Mouse (Mus musculus) limb, embryonic 14.5 days (tissue): Measurements from ENCODE around the gene Fbxw20. TPM values are rescaled to one million over a fixed set of nuclear protein-coding genes. Genes with fewer than 3 reads are reported as not detected.

Experiments
- ATAC-seq: fragments of 200-750 bp; cut with Nextera tagmentation; 2 replicates; pipeline ENCODE4 v1.8.0; 2017; ENCODE audit warnings: low read depth, moderate number of reproducible peaks, moderate TSS enrichment; ENCODE audit not compliant: low FRiP score
- DNase-seq: peaks from one replicate; pipeline ENCODE4 v3.0.0-alpha.2; 2015; ENCODE audit warnings: low spot score
- H3K27ac ChIP-seq: fragments of 300-500 bp; sonication (generic); replicated peaks from 2 replicates; pipeline ENCODE4 v1.5.1; 2014; ENCODE audit warnings: low read depth, mild to moderate bottlenecking, low read length, moderate library complexity, mixed read lengths
- H3K27me3 ChIP-seq: fragments of 300-500 bp; sonication (generic); 2 replicates; pipeline ENCODE4 v1.6.1; 2014; ENCODE audit warnings: low read length, mixed read lengths; ENCODE audit not compliant: control insufficient read depth, insufficient read depth
- H3K36me3 ChIP-seq: fragments of 300-500 bp; sonication (generic); 2 replicates; pipeline ENCODE4 v1.6.1; 2014; ENCODE audit warnings: mild to moderate bottlenecking, low read length, moderate library complexity, mixed read lengths; ENCODE audit not compliant: control insufficient read depth, insufficient read depth
- H3K4me1 ChIP-seq: fragments of 300-500 bp; sonication (generic); 2 replicates; pipeline ENCODE4 v1.6.1; 2014; ENCODE audit warnings: antibody characterized with exemption, low read length, mixed read lengths; ENCODE audit not compliant: control insufficient read depth, insufficient read depth
- H3K4me2 ChIP-seq: fragments of 300-500 bp; sonication (generic); replicated peaks from 2 replicates; pipeline ENCODE4 v1.6.1; 2014; ENCODE audit warnings: low read depth, mild to moderate bottlenecking, low read length, moderate library complexity; ENCODE audit not compliant: severe bottlenecking
- H3K4me3 ChIP-seq: fragments of 300-500 bp; sonication (generic); replicated peaks from 2 replicates; pipeline ENCODE4 v1.5.1; 2014; ENCODE audit warnings: low read length
- H3K9ac ChIP-seq: fragments of 300-500 bp; sonication (generic); 2 replicates; pipeline ENCODE4 v1.6.1; 2014; ENCODE audit warnings: mild to moderate bottlenecking, low read depth, low read length, moderate library complexity; ENCODE audit not compliant: severe bottlenecking
- H3K9me3 ChIP-seq: fragments of 300-500 bp; sonication (generic); 2 replicates; pipeline ENCODE4 v1.6.1; 2016; ENCODE audit warnings: low read length; ENCODE audit not compliant: control insufficient read depth
- POLR2A ChIP-seq: fragments of 200-500 bp; IDR thresholded peaks from 2 replicates; pipeline ENCODE4 v1.8.0; 2012; ENCODE audit warnings: inconsistent platforms, mild to moderate bottlenecking, moderate library complexity, borderline replicate concordance; ENCODE audit not compliant: insufficient read depth, insufficient read length; ENCODE audit errors: extremely low read depth
- WGBS: fragments of 180-500 bp; shearing (Covaris S2); extraction: QIAGEN DNeasy Blood & Tissue Kit; methylation state at CpG from one replicate; pipeline ENCODE4 v1.1.7; 2014; 5-methylcytosine and 5-hydroxymethylcytosine counted together
- polyA plus RNA-seq, 2 experiments: library from polyadenylated mRNA; depleted of rRNA in 1 of 2; stranded (reverse) in 1 of 2; unstranded in 1 of 2; fragments of >200 nt; fragmentation: Nextera tagmentation in 1 of 2; extraction: Ambion mirVana in 1 of 2; gene quantifications; 2 replicates each; pipeline versions ENCODE4 v1.2.1 to v1.2.3; 2012 to 2014

The Fbxw20 gene
- polyA plus RNA-seq, 2 experiments = not detected

- WGBS = 81% methylated on average over 1 of the region's 1 CpGs
- H3K27ac ChIP-seq = no peak overlapping the region
- ATAC-seq (no peak), DNase-seq (no peak)
- H3K36me3 ChIP-seq = no peaks in the 10 kb centered on the region
- H3K4me2 ChIP-seq = no peak overlapping the region
- no peaks in the 10 kb centered on the region for H3K4me1 ChIP-seq
- H3K9me3 ChIP-seq = 0 out of 2 replicates have a peak, but pooled peaks cover 4% of the 10 kb centered on the region
- no peak overlapping the region for H3K4me3 ChIP-seq
- TF ChIP-seq POLR2A = no peak
- no peak overlapping the region for H3K9ac ChIP-seq
- no peaks in the 10 kb centered on the region for H3K27me3 ChIP-seq
Measured at GRCm38 (mm10) chr9:109177208-109177607, 57.3 kb downstream of the Fbxw20 start.

- H3K27ac ChIP-seq = no peak overlapping the region
- H3K4me3 ChIP-seq = no peak overlapping the region
- WGBS = 88% methylated on average over 1 of the region's 1 CpGs
- H3K9me3 ChIP-seq = 0 out of 2 replicates have a peak, but pooled peaks cover 4% of the 10 kb centered on the region
- no peak overlapping the region for H3K9ac ChIP-seq
- DNase-seq = no peak
- H3K4me1 ChIP-seq = no peaks in the 10 kb centered on the region
- no peak overlapping the region for H3K4me2 ChIP-seq
- H3K36me3 ChIP-seq = no peaks in the 10 kb centered on the region
- no peaks in the 10 kb centered on the region for H3K27me3 ChIP-seq
- no peak for ATAC-seq
- no peak for TF ChIP-seq POLR2A
Measured at GRCm38 (mm10) chr9:109176301-109176700, 58.3 kb downstream of the Fbxw20 start.

Other genes starting within 250 kb of the Fbxw20 start
- 6.2 and 6.5 TPM in 2 replicates for gene Ucn2, start 248.7 kb downstream of the Fbxw20 start, polyA plus RNA-seq (2012; rRNA removed)
- gene Ucn2, start 248.7 kb downstream of the Fbxw20 start, polyA plus RNA-seq (2014; fragmentation: Nextera tagmentation; extraction: Ambion mirVana) = 1.0 and 1.5 TPM in 2 replicates
- 14.5 and 19.6 TPM in 2 replicates for gene Pfkfb4, start 243.0 kb downstream of the Fbxw20 start, polyA plus RNA-seq (2012; rRNA removed)
- 9.1 and 9.4 TPM in 2 replicates for gene Pfkfb4, start 243.0 kb downstream of the Fbxw20 start, polyA plus RNA-seq (2014; fragmentation: Nextera tagmentation; extraction: Ambion mirVana)
- gene Shisa5, start 196.2 kb downstream of the Fbxw20 start, polyA plus RNA-seq (2012; rRNA removed) = 150 and 245 TPM in 2 replicates
- gene Shisa5, start 196.2 kb downstream of the Fbxw20 start, polyA plus RNA-seq (2014; fragmentation: Nextera tagmentation; extraction: Ambion mirVana) = 82.4 and 86.7 TPM in 2 replicates
- 33.5 and 50.8 TPM in 2 replicates for gene Trex1, start 175.0 kb downstream of the Fbxw20 start, polyA plus RNA-seq (2012; rRNA removed)
- 12.5 and 13.7 TPM in 2 replicates for gene Trex1, start 175.0 kb downstream of the Fbxw20 start, polyA plus RNA-seq (2014; fragmentation: Nextera tagmentation; extraction: Ambion mirVana)
- gene Atrip, start 160.6 kb downstream of the Fbxw20 start, polyA plus RNA-seq (2012; rRNA removed) = 30.5 and 40.3 TPM in 2 replicates
- gene Atrip, start 160.6 kb downstream of the Fbxw20 start, polyA plus RNA-seq (2014; fragmentation: Nextera tagmentation; extraction: Ambion mirVana) = 22.2 and 25.1 TPM in 2 replicates
- 9.0 and 9.1 TPM in 2 replicates for gene Ccdc51, start 152.3 kb downstream of the Fbxw20 start, polyA plus RNA-seq (2012; rRNA removed)
- gene Ccdc51, start 152.3 kb downstream of the Fbxw20 start, polyA plus RNA-seq (2014; fragmentation: Nextera tagmentation; extraction: Ambion mirVana) = 13.5 and 15.3 TPM in 2 replicates
- gene Tma7, start 152.2 kb downstream of the Fbxw20 start, polyA plus RNA-seq (2012; rRNA removed) = 122 and 191 TPM in 2 replicates
- gene Tma7, start 152.2 kb downstream of the Fbxw20 start, polyA plus RNA-seq (2014; fragmentation: Nextera tagmentation; extraction: Ambion mirVana) = 658 and 664 TPM in 2 replicates
- gene Plxnb1, start 139.4 kb downstream of the Fbxw20 start, polyA plus RNA-seq (2012; rRNA removed) = 31.0 and 36.8 TPM in 2 replicates
- gene Plxnb1, start 139.4 kb downstream of the Fbxw20 start, polyA plus RNA-seq (2014; fragmentation: Nextera tagmentation; extraction: Ambion mirVana) = 8.2 and 10.0 TPM in 2 replicates
- not detected in 2 replicates for gene Fbxw21, start 72.7 kb downstream of the Fbxw20 start, polyA plus RNA-seq (2012; rRNA removed)
- not detected in 2 replicates for gene Fbxw21, start 72.7 kb downstream of the Fbxw20 start, polyA plus RNA-seq (2014; fragmentation: Nextera tagmentation; extraction: Ambion mirVana)
- not detected in 2 replicates for gene Fbxw13, start 38.8 kb downstream of the Fbxw20 start, polyA plus RNA-seq (2012; rRNA removed)
- not detected in 2 replicates for gene Fbxw13, start 38.8 kb downstream of the Fbxw20 start, polyA plus RNA-seq (2014; fragmentation: Nextera tagmentation; extraction: Ambion mirVana)
- not detected in 2 replicates for gene Fbxw14, start 52.9 kb upstream of the Fbxw20 start, polyA plus RNA-seq (2012; rRNA removed)
- not detected in 2 replicates for gene Fbxw14, start 52.9 kb upstream of the Fbxw20 start, polyA plus RNA-seq (2014; fragmentation: Nextera tagmentation; extraction: Ambion mirVana)
- gene Fbxw28, start 104.9 kb upstream of the Fbxw20 start, polyA plus RNA-seq (2012; rRNA removed) = not detected in 2 replicates
- gene Fbxw28, start 104.9 kb upstream of the Fbxw20 start, polyA plus RNA-seq (2014; fragmentation: Nextera tagmentation; extraction: Ambion mirVana) = not detected in 2 replicates
- not detected in 2 replicates for gene Fbxw22, start 169.5 kb upstream of the Fbxw20 start, polyA plus RNA-seq (2012; rRNA removed)
- not detected in 2 replicates for gene Fbxw22, start 169.5 kb upstream of the Fbxw20 start, polyA plus RNA-seq (2014; fragmentation: Nextera tagmentation; extraction: Ambion mirVana)
- gene Fbxw16, start 214.4 kb upstream of the Fbxw20 start, polyA plus RNA-seq (2012; rRNA removed) = not detected in 2 replicates
- not detected in 2 replicates for gene Fbxw16, start 214.4 kb upstream of the Fbxw20 start, polyA plus RNA-seq (2014; fragmentation: Nextera tagmentation; extraction: Ambion mirVana)